Mouse (Mus musculus) intestine, embryonic 14.5 days (tissue): Measurements from ENCODE around the gene Mgarp. TPM values are rescaled to one million over a fixed set of nuclear protein-coding genes. Genes with fewer than 3 reads are reported as not detected.
"Not testable (repeated sequence)": the region's sequence is repeated elsewhere in the genome, so short reads cannot be mapped to it uniquely, and the experiment has no call there.

ENCODE experiments used
- ATAC-seq: fragments of 200-750 bp; cut with Nextera tagmentation; replicated peaks from 2 replicates; pipeline ENCODE4 v1.8.0; 2017; ENCODE audit warnings: low read depth, moderate number of reproducible peaks, moderate TSS enrichment, moderate library complexity; ENCODE audit not compliant: low FRiP score, low TSS enrichment
- DNase-seq: peaks from one replicate; pipeline ENCODE4 v3.0.0-alpha.2; 2018; ENCODE audit warnings: low spot score
- H3K27ac ChIP-seq: fragments of 300-500 bp; sonication (generic); 2 replicates; pipeline ENCODE4 v1.5.1; 2014; ENCODE audit warnings: low read depth, mild to moderate bottlenecking, control low read depth
- H3K27me3 ChIP-seq: fragments of 300-500 bp; sonication (generic); replicated peaks from 2 replicates; pipeline ENCODE4 v1.6.1; 2014; ENCODE audit warnings: low read length, control low read depth; ENCODE audit not compliant: control insufficient read depth, insufficient read depth
- H3K36me3 ChIP-seq: fragments of 300-500 bp; sonication (generic); 2 replicates; pipeline ENCODE4 v1.6.1; 2014; ENCODE audit warnings: low read length, control low read depth; ENCODE audit not compliant: control insufficient read depth, insufficient read depth
- H3K4me1 ChIP-seq: fragments of 300-500 bp; sonication (generic); replicated peaks from 2 replicates; pipeline ENCODE4 v1.6.1; 2014; ENCODE audit warnings: low read length, control low read depth, mixed read lengths; ENCODE audit not compliant: control insufficient read depth, insufficient read depth
- H3K4me2 ChIP-seq: fragments of 300-500 bp; sonication (generic); 2 replicates; pipeline ENCODE4 v1.6.1; 2014; ENCODE audit warnings: low read length
- H3K4me3 ChIP-seq: fragments of 300-500 bp; sonication (generic); 2 replicates; pipeline ENCODE4 v1.5.1; 2014; ENCODE audit warnings: low read depth, low read length, control low read depth, mixed read lengths
- H3K9ac ChIP-seq: fragments of 300-500 bp; sonication (generic); 2 replicates; pipeline ENCODE4 v1.6.1; 2014; ENCODE audit warnings: mild to moderate bottlenecking, low read length
- H3K9me3 ChIP-seq: fragments of 300-500 bp; sonication (generic); 2 replicates; pipeline ENCODE4 v1.6.1; 2016; ENCODE audit warnings: low read length, control low read depth; ENCODE audit not compliant: control insufficient read depth
- WGBS: fragments of 180-500 bp; shearing (Covaris S2); extraction: QIAGEN DNeasy Blood & Tissue Kit; methylation state at CpG from one replicate; pipeline ENCODE4 v1.1.7; 2014; 5-methylcytosine and 5-hydroxymethylcytosine counted together
- polyA plus RNA-seq: library from polyadenylated mRNA; unstranded; fragments of >200 nt; fragmentation: Nextera tagmentation; extraction: Ambion mirVana; gene quantifications from 2 replicates; pipeline ENCODE4 v1.2.1, GENCODE M21; 2014

Gene Mgarp
- polyA plus RNA-seq, 1 experiment from 2014 or later, result 4.6 TPM

DNA sequence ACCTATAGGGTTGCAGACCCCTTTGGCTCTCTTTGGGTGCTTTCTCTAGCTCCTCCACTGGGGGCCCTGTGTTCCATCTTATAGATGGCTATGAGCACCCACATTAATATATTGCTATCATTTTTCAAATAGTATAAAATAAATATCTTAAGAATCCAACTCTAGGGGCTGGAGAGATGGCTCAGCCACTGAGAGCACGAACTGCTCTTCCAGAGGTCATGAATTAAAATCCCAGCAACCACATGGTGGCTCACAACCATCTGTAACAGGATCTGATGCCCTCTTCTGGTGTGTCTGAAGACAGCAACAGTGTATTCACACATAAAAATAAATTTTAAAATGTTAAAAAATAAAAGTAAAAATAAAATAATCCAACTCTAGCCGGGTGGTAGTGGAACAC, 51.5 kb downstream of the Mgarp start:
- not testable (repeated sequence) for H3K4me2 ChIP-seq, H3K9ac ChIP-seq, DNase-seq, H3K4me1 ChIP-seq, H3K36me3 ChIP-seq, ATAC-seq, H3K4me3 ChIP-seq, H3K27me3 ChIP-seq, H3K27ac ChIP-seq, H3K9me3 ChIP-seq
- WGBS, result 92% methylated on average over 2 of the region's 2 CpGs

GRCm38 (mm10) chr3:51344182-51344581, 52.4 kb downstream of the Mgarp start:
- WGBS, result 91% methylated on average over 6 of the region's 6 CpGs
- not testable (repeated sequence) for ATAC-seq, H3K27ac ChIP-seq, H3K9ac ChIP-seq, H3K4me2 ChIP-seq, H3K4me1 ChIP-seq, H3K36me3 ChIP-seq, H3K27me3 ChIP-seq, DNase-seq, H3K9me3 ChIP-seq, H3K4me3 ChIP-seq

DNA sequence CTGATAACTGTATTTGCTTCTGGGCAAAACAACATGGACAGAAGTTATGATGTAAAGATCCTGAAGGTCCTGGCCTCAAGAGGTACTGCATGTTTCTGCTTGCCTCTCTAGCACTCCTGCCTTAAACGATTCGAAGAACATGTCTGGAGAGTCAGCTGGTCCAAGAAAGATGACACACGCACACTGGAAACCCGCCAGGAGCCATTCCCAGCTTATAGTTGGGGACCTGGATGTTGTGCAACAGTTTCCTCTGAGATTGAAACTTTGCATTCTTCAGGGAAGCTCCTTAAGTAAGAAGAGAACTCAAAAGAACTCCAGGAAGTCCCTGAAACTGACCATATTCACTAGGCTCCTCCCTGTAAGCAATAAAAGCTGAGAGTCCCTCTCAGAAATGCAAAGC, 53.3 kb downstream of the Mgarp start:
- Histone ChIP-seq H3K27me3 (no peaks in the 10 kb centered on the region), H3K27ac (no peak overlapping the region), H3K4me1 (peaks cover 4% of the 10 kb centered on the region), H3K9ac (no peak overlapping the region), H3K36me3 (no peaks in the 10 kb centered on the region), H3K9me3 (peaks cover 4% of the 10 kb centered on the region; the same call in 1 of the 2 replicates), H3K4me3 (no peak overlapping the region), H3K4me2 (no peak overlapping the region)
- DNase-seq, result no peak
- WGBS, result 92% methylated on average over 4 of the region's 4 CpGs
- ATAC-seq, result no peak

GRCm38 (mm10) chr3:51342152-51342551, 54.4 kb downstream of the Mgarp start:
- H3K36me3 ChIP-seq, result no peaks in the 10 kb centered on the region
- no peak for DNase-seq
- 6% methylated on average over 9 of the region's 9 CpGs for WGBS

DNA sequence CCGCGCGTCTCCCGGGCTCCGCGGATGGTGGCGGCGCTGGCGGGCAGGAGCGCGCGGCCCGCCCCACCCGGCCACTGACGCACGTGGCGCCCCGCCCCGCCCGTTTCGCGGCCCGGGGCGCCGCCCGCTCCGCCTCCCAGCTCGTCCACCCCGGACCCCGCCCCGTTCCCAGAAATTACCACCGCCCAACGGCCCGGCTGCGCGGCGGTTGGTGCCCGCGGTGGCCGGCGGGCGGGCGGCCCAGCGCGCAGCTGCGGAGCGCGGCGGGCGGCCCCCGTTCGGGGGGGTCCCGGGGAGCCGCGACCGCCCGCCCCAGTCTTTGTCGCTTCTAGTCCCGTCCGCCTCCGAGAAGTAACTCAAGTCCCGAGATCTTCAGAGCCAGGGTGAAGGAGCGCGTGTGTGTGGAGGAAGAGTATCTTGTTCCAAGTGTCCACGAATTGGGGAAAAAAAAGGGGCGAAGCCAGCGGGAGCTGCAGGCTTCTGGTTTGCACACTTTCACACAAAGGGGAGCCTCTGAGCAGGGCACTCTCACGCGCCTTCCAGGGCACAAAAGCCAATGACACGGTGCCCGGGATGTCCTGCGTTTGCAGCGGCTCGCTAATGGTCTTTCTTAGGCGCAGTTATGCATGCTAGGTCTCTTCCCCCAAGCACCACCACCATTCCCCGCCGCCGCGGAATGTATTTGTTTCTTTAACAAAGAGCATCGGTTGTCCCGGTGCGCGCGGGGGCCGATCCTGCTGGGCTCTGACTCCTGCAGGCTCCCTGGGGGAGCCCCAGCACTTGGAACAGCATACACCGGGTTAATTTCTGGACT, 55.1 kb downstream of the Mgarp start:
- H3K4me1 ChIP-seq, result peaks cover 4% of the 10 kb centered on the region
- H3K36me3 ChIP-seq, result no peaks in the 10 kb centered on the region
- no peaks in the 10 kb centered on the region for H3K27me3 ChIP-seq
- H3K9ac ChIP-seq, result peak overlapping the region; percentile 79
- peak overlapping the region; percentile 94 for H3K27ac ChIP-seq
- WGBS, result under 1% methylated on average over 78 of the region's 86 CpGs
- H3K4me2 ChIP-seq, result peak overlapping the region; percentile 76
- peak overlapping the region; percentile 78 for H3K4me3 ChIP-seq
- DNase-seq (peak; percentile 91), ATAC-seq (peak; percentile 80)
- peaks cover 4% of the 10 kb centered on the region; the same call in 1 of the 2 replicates for H3K9me3 ChIP-seq

More at GRCm38 (mm10) chr3:51342152-51342551, 54.4 kb downstream of the Mgarp start:
- Histone ChIP-seq H3K4me3 (peak overlapping the region; percentile 78), H3K4me1 (peaks cover 4% of the 10 kb centered on the region), H3K9me3 (peaks cover 4% of the 10 kb centered on the region; the same call in 1 of the 2 replicates), H3K4me2 (peak overlapping the region; percentile 76), H3K27me3 (no peaks in the 10 kb centered on the region), H3K9ac (peak overlapping the region; percentile 79), H3K27ac (peak overlapping the region; percentile 94)
- ATAC-seq, result no peak

DNA sequence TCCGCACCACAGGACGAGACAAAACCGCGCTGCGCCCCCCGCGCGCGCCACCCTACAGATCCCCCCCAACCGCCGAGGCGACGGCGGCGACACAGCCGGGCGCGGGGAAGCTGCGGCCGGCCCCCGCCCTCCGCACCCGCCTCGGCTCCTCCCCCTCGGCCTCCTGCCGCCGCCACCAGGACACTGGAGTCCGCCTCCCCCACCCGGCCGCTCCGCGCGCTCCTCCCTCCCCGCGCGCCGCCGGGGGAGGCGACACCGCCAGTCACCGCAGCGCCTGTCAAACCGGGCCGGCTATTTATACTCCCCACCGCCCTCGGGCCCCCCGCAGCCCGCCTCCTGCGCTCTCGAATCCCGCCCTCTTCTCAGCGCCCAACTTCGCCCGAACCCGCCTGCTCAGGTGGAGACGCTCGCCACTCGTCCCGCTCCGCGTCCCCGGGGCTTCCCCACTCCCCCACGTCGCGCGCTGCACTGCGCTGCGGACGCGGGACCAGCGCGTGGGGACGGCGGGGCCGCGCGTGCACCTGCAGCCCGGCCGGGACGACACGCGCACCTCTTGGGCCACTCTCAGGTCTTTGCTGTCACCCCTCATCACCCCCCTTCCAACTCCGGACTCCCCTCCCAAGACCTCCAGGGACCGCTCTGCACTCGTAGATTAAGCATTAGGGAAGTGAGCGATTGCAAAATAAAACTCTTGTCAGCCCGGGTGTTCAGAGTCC, 55.8 kb downstream of the Mgarp start, which contains the start of gene Elf2:
TSS of gene Elf2 (minus strand) at position 112 of the 716 bp plus-strand sequence.
- peaks cover 4% of the 10 kb centered on the region for H3K4me1 ChIP-seq
- H3K9ac ChIP-seq, result peak within 1 kb of the TSS; percentile 79
- peak within 1 kb of the TSS; percentile 76 for H3K4me2 ChIP-seq
- peaks cover 4% of the 10 kb centered on the region; the same call in 1 of the 2 replicates for H3K9me3 ChIP-seq
- H3K27me3 ChIP-seq, result no peaks in the 10 kb centered on the region
- peak; percentile 92 for DNase-seq
- ATAC-seq, result peak; percentile 86
- H3K4me3 ChIP-seq, result peak within 1 kb of the TSS; percentile 78
- H3K27ac ChIP-seq, result peak within 1 kb of the TSS; percentile 94
- WGBS, result under 1% methylated on average over 66 of the region's 87 CpGs
- H3K36me3 ChIP-seq, result no peaks in the 10 kb centered on the region

DNA sequence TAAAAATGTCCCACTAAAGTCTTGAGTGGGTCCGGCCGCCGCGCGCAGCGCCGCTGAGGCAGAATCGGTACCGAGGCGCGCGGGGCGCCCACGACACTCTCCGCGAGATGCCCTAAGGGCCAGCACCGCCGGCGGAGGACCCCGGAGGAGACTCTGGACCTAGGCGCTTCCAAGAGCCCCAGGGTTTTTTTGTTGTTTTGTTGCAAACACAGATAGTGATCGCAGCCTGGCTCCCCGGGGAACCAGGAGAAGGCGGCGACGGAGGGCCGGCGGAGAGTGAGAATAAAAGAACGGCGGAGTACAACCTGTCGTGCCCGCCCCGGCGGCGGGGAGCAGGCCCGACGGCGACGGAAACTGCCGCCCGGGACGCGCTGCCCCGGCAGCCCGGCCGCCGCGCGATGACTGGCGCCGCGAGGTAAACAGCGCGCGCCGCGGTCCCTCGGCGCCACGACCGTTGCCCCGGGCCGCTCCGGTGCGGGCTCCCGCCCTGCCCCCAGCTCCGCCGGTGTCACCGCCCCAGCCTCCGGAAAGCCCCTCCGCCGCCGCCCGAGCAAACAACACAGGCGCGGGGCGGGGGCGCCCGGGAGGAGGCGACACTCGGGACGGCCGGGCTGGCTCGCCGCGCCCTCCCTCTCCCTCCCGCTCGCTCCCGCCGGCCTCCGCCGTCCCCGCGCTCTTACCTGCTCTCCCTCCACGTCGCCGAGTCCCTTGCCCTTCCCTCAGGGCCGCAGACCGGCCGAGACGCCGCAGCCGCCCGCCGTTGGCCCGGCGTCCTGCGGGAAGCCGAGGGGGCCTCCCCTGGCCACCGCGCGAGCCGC, 56.6 kb downstream of the Mgarp start:
- Histone ChIP-seq H3K9ac (peak overlapping the region; percentile 79), H3K27me3 (no peaks in the 10 kb centered on the region), H3K4me1 (peaks cover 4% of the 10 kb centered on the region), H3K4me2 (peak overlapping the region; percentile 76), H3K36me3 (no peaks in the 10 kb centered on the region), H3K4me3 (peak overlapping the region; percentile 78), H3K9me3 (peaks cover 4% of the 10 kb centered on the region; the same call in 1 of the 2 replicates), H3K27ac (peak overlapping the region; percentile 94)
- 0% methylated on average over 90 of the region's 113 CpGs for WGBS
- peak; percentile 77 for DNase-seq
- ATAC-seq, result peak; percentile 57

DNA sequence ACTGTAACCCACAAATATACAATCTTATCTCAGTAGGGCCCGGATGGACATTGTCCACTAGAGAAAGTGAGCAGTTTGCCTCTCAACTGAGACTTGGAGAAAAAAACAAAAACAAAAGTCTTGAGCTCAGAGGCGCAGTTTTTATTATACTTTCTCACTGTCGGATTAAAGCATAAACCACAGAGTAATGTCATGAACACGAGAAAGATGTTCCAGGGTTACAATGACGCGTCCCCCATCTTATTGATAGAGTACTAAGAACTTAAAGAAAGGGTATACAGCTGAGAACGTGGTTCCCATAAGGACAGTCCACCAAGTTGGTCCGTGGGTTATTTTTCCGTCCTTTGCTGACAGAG, 57.2 kb downstream of the Mgarp start:
- 1% methylated on average over 9 of the region's 9 CpGs for whole genome bisulfite sequencing
- DNase-seq (no peak), ATAC-seq (no peak)
- H3K4me3 ChIP-seq, result peak overlapping the region; percentile 78
- H3K27me3 ChIP-seq, result no peaks in the 10 kb centered on the region
- peak overlapping the region; percentile 76 for H3K4me2 ChIP-seq
- H3K9ac ChIP-seq, result peak overlapping the region; percentile 79
- peaks cover 4% of the 10 kb centered on the region for H3K4me1 ChIP-seq
- peaks cover 4% of the 10 kb centered on the region; the same call in 1 of the 2 replicates for H3K9me3 ChIP-seq
- H3K27ac ChIP-seq, result no peak overlapping the region
- no peaks in the 10 kb centered on the region for H3K36me3 ChIP-seq
